Mouse (Mus musculus) cortical plate, adult 2 months (tissue): ENCODE data around the gene Myo5a.

Experiments
- CTCF ChIP-seq: fragments of 200-500 bp; IDR thresholded peaks from 2 replicates; pipeline ENCODE4 v1.5.1; 2011; ENCODE audit warnings: mild to moderate bottlenecking, control low read depth, low read length; ENCODE audit not compliant: insufficient read depth; ENCODE audit errors: extremely low read depth
- POLR2A ChIP-seq: fragments of 200-500 bp; IDR thresholded peaks from 2 replicates; pipeline ENCODE4 v1.6.1; 2011; ENCODE audit warnings: mild to moderate bottlenecking, low read length, control low read depth; ENCODE audit not compliant: insufficient read depth; ENCODE audit errors: extremely low read depth

GRCm38 (mm10) chr9:75040566-75040965 lies 30.2 kb upstream of the Myo5a start:
- TF ChIP-seq CTCF (no peak), POLR2A (no peak)
